Mouse (Mus musculus) heart, postnatal 0 days (tissue): Measurements from ENCODE around the gene Pdzd2. TPM values are rescaled to one million over a fixed set of nuclear protein-coding genes. Genes with fewer than 3 reads are reported as not detected.
A peak's percentile ranks its signal among the peaks of the same experiment; 100 is the strongest.

ENCODE experiments used
- ATAC-seq: fragments of 200-750 bp; cut with Nextera tagmentation; 2 replicates; pipeline ENCODE4 v1.8.0; 2017; ENCODE audit warnings: low read depth, moderate number of reproducible peaks, moderate library complexity; ENCODE audit not compliant: insufficient read depth
- DNase-seq: peaks from one replicate; pipeline ENCODE4 v3.0.0-alpha.2; 2016; ENCODE audit warnings: low spot score
- H3K27ac ChIP-seq: fragments of 300-500 bp; sonication (generic); 2 replicates; pipeline ENCODE4 v1.5.1; 2014; ENCODE audit warnings: low read depth, mild to moderate bottlenecking
- H3K27me3 ChIP-seq: fragments of 300-500 bp; sonication (generic); 2 replicates; pipeline ENCODE4 v1.6.1; 2014; ENCODE audit warnings: low read length, mixed read lengths; ENCODE audit not compliant: control insufficient read depth, insufficient read depth
- H3K36me3 ChIP-seq: fragments of 300-500 bp; sonication (generic); replicated peaks from 2 replicates; pipeline ENCODE4 v1.6.1; 2014; ENCODE audit warnings: low read length, mixed read lengths; ENCODE audit not compliant: control insufficient read depth, insufficient read depth
- H3K4me1 ChIP-seq: fragments of 300-500 bp; sonication (generic); 2 replicates; pipeline ENCODE4 v1.6.1; 2014; ENCODE audit warnings: antibody characterized with exemption; ENCODE audit not compliant: control insufficient read depth, insufficient read depth
- H3K4me2 ChIP-seq: fragments of 300-500 bp; sonication (generic); 2 replicates; pipeline ENCODE4 v1.6.1; 2014; ENCODE audit warnings: low read depth, mild to moderate bottlenecking, low read length, moderate library complexity
- H3K4me3 ChIP-seq: fragments of 300-500 bp; sonication (generic); 2 replicates; pipeline ENCODE4 v1.5.1; 2014; ENCODE audit warnings: low read depth, low read length
- H3K9ac ChIP-seq: fragments of 300-500 bp; sonication (generic); replicated peaks from 2 replicates; pipeline ENCODE4 v1.6.1; 2014; ENCODE audit warnings: low read depth, low read length, mixed read lengths
- H3K9me3 ChIP-seq: fragments of 300-500 bp; sonication (generic); replicated peaks from 2 replicates; pipeline ENCODE4 v1.6.1; 2016; ENCODE audit warnings: low read length; ENCODE audit not compliant: control insufficient read depth
- CTCF ChIP-seq: IDR thresholded peaks from 2 replicates; pipeline ENCODE4 v1.5.1; 2016; ENCODE audit warnings: antibody characterized with exemption, control low read depth, low read depth
- EP300 ChIP-seq: IDR thresholded peaks from 2 replicates; pipeline ENCODE4 v1.6.1; 2016; ENCODE audit warnings: antibody characterized with exemption, low read depth
- WGBS: fragments of 180-500 bp; shearing (Covaris S2); extraction: QIAGEN DNeasy Blood & Tissue Kit; methylation state at CpG from one replicate; pipeline ENCODE4 v1.1.7; 2014; 5-methylcytosine and 5-hydroxymethylcytosine counted together
- polyA plus RNA-seq: library from polyadenylated mRNA; unstranded; fragments of >200 nt; fragmentation: Nextera tagmentation; extraction: Ambion mirVana; gene quantifications from 2 replicates; pipeline ENCODE4 v1.2.1, GENCODE M21; 2015
- total RNA-seq: library from RNA; depleted of rRNA; stranded (reverse); fragments of >200 nt; gene quantifications from 2 replicates; pipeline ENCODE4 v1.2.3, GENCODE M21; 2014; ENCODE audit warnings: low replicate concordance

The Pdzd2 gene
- total and polyA plus RNA-seq, 2 experiments from 2014 or later, result 36.1 to 86.0 TPM

DNA sequence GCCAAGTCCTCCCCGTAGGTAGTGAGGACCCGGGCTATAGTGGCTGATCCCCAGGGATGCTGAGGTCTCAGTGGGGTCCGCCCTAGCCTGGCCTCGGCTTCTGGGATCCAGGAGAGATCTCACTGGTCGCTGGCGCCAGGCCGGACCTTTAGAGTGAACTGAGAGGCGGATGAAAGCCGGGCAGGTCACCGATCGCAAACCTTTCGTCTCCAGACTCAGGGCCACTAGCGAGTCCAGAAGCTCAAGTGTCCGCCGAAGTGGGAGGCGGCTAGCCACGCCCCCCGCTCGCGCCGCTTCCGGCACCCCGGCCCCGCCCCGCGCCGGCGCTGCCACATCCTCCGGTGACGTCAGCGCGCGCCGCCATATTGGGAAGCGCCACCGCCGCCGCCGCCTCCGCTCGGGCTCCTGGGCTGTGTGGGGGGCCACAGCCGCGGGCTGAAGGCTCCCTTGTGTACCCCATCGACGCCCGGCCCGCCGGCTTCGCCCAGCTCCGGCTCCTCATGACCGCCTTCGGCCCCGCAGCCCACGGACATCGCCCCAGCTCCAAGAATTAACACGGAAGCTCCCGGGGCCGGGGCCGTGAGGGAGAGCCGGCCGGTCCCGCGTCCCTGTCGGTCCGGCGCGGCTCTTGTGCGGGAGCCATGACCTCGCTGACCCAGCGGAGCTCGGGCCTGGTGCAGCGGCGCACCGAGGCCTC is 418.5 kb downstream of the Pdzd2 start, which contains the start of gene Golph3:
Golph3 (plus strand) TSS at position 360 of the 697 bp plus-strand sequence.
- Histone ChIP-seq H3K4me2 (peak within 1 kb of the TSS; percentile 76), H3K27me3 (no peaks in the 10 kb centered on the region), H3K9me3 (no peaks in the 10 kb centered on the region), H3K4me1 (peaks cover 21% of the 10 kb centered on the region; the same call in 1 of the 2 replicates), H3K4me3 (peak within 1 kb of the TSS; percentile 90), H3K36me3 (peaks cover 3% of the 10 kb centered on the region; the same call in 1 of the 2 replicates), H3K27ac (peak within 1 kb of the TSS; percentile 94), H3K9ac (peak within 1 kb of the TSS; percentile 97)
- peak; percentile 95 for ATAC-seq
- TF ChIP-seq CTCF, result no peak
- no peak for TF ChIP-seq EP300
- DNase-seq, result peak; percentile 91
- 0% methylated on average over 72 of the region's 74 CpGs for WGBS

DNA sequence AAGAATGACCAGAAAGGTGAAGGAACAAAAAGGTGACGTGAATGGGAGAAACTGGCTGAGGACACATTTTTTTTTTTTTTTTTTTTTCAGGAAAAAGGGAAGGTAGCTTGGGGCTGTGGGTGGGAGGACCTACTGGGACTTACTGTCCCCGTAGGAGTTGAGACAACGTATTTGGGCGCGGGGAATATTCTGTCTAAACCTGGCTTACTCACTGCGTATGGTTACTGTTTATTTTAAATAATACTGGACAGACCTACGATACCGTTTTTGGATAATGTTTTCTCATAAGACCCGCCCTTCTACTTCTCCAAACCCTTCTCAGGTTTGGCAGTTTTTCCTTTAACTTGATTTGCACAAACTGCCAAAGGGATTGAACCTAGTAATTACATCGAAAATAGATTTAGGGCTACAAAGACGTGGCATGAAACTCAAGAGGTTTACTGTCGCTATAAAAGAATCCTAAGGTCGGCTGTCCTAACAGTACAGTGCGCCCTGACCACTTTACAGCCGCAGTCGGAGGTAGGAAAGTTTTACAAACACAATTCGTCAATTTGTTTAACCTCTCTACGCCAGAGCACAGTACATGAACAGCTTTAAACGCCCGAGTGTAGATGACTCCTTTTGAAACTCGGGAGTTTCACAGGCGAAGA is 419.2 kb downstream of the Pdzd2 start:
- Histone ChIP-seq H3K27me3 (no peaks in the 10 kb centered on the region), H3K4me3 (peak overlapping the region; percentile 90), H3K9me3 (no peaks in the 10 kb centered on the region), H3K9ac (peak overlapping the region; percentile 97), H3K4me2 (peak overlapping the region; percentile 76), H3K4me1 (peaks cover 18% of the 10 kb centered on the region; the same call in 1 of the 2 replicates), H3K36me3 (no peaks in the 10 kb centered on the region), H3K27ac (peak overlapping the region; percentile 94)
- 2% methylated on average over 22 of the region's 22 CpGs for WGBS
- DNase-seq, result peak; percentile 20
- no peak for TF ChIP-seq EP300
- TF ChIP-seq CTCF, result no peak
- peak; percentile 33 for ATAC-seq

DNA sequence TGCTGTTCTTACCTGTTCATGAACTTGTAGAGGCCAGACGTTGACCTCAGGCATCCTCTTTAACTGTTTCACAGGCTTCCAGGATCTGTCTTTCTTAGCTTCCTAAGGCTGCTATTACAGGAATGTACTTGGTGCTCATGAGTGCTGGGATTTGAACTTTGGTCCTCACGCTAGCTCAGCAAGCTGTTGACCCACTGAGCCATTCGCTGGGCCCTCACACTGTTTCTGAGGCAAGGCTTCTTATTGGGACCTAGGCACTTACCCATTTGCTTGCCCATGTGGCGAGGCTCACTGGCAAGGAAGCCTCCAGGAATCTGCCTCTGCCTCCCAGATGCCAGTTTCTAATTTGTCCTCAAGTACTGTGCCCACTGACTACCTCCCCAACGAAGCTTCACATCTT is 419.8 kb downstream of the Pdzd2 start:
- Histone ChIP-seq H3K9me3 (no peaks in the 10 kb centered on the region), H3K27ac (no peak overlapping the region), H3K4me1 (peaks cover 14% of the 10 kb centered on the region; the same call in 1 of the 2 replicates), H3K27me3 (no peaks in the 10 kb centered on the region), H3K4me3 (no peak overlapping the region), H3K9ac (no peak overlapping the region), H3K36me3 (no peaks in the 10 kb centered on the region), H3K4me2 (peak overlapping the region; percentile 76; the same call in 1 of the 2 replicates)
- no peak for TF ChIP-seq EP300
- TF ChIP-seq CTCF, result no peak
- 43% methylated on average over 5 of the region's 5 CpGs for whole genome bisulfite sequencing
- DNase-seq, result no peak
- no peak for ATAC-seq

DNA sequence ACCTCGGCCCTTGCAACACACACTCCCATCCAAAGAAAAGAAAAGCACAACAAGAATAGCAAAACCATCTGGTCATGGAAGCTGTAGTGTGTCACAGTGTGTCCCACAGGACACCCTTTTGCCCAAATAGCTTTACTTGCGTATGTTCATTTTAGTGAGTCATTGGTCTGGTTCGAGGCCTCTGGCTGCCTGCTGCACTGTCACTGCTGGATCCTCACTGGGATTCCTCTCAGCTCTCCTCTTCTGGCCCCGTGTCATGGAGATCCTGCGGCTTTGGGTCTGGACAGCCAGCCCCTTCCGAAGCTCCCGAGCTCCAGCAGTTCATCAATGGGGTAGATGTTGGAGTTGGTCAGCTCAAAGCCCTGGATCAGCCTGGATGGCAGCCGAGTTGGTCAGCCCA is 421.3 kb downstream of the Pdzd2 start:
- no peak for DNase-seq

DNA sequence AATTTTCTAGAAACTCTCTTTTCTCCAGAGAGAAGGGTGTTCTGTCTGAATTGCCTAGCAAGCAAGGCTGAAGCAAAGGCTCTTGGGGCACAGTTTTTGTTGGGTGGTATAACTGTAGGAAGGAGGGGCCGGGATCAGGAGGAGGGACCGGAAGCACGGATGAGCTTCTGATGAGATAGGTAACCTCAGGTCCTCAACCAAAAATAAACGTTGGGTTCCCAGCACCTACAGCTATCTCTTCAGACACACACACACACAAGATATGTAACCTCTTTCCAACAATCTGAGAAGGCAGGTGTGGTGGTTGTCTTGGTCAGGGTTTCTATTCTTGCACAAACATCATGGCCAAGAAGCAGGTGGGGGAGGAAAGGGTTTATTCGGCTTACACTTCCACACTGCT is 422.4 kb downstream of the Pdzd2 start:
- no peaks in the 10 kb centered on the region for H3K9me3 ChIP-seq
- ATAC-seq (no peak), DNase-seq (no peak)
- no peak overlapping the region for H3K4me3 ChIP-seq
- no peaks in the 10 kb centered on the region for H3K27me3 ChIP-seq
- no peaks in the 10 kb centered on the region for H3K4me1 ChIP-seq
- H3K27ac ChIP-seq, result no peak overlapping the region
- WGBS, result 58% methylated on average over 5 of the region's 5 CpGs
- no peak overlapping the region for H3K4me2 ChIP-seq
- H3K9ac ChIP-seq, result no peak overlapping the region
- no peaks in the 10 kb centered on the region for H3K36me3 ChIP-seq
- TF ChIP-seq EP300, result no peak
- no peak for TF ChIP-seq CTCF

More for the DNA sequence above, 421.3 kb downstream of the Pdzd2 start:
- no peak for ATAC-seq
- Histone ChIP-seq H3K27me3 (no peaks in the 10 kb centered on the region), H3K9ac (no peak overlapping the region), H3K4me1 (no peaks in the 10 kb centered on the region), H3K4me2 (no peak overlapping the region), H3K36me3 (no peaks in the 10 kb centered on the region), H3K4me3 (no peak overlapping the region), H3K27ac (no peak overlapping the region), H3K9me3 (no peaks in the 10 kb centered on the region)
- 73% methylated on average over 8 of the region's 8 CpGs for WGBS
- no peak for TF ChIP-seq EP300
- no peak for TF ChIP-seq CTCF
